Mouse (Mus musculus) T-helper 2 cell (primary cell): ENCODE measurements around the gene Kdm6a.

Experiments
- in situ Hi-C: fragments of 300-600 bp; cut with MboI, MseI; formaldehyde crosslinking; loops from one replicate; pipeline ENCODE4 v1.15.1; 2025; ENCODE audit warnings: high pct_unique_total_duplicates

Gene Kdm6a

GRCm38 (mm10) chrX:18162192-18162857 is at the start of gene Kdm6a:
Gene Kdm6a, plus strand, starts transcription at chrX:18162575.
- in situ Hi-C loops = loop anchor here (10.0 kb wide), 1 partner anchor 92 kb away; no protein-coding TSS in a partner anchor

GRCm38 (mm10) chrX:18145557-18145956 is 16.8 kb upstream of the Kdm6a start, which contains the start of gene Dusp21:
Gene Dusp21, plus strand, starts transcription at chrX:18145857.
- in situ Hi-C loops = no loop called here

GRCm38 (mm10) chrX:18160734-18161442 is 1.5 kb upstream of the Kdm6a start:
- in situ Hi-C loops = loop anchor here (10.0 kb wide), 1 partner anchor 94 kb away; no protein-coding TSS in a partner anchor

GRCm38 (mm10) chrX:18161796-18162191 is 581 bp upstream of the Kdm6a start:
- in situ Hi-C loops = loop anchor here (10.0 kb wide), 1 partner anchor 93 kb away; no protein-coding TSS in a partner anchor

GRCm38 (mm10) chrX:18162861-18163731 is 721 bp downstream of the Kdm6a start:
- in situ Hi-C loops = loop anchor here (10.0 kb wide), 1 partner anchor 92 kb away; no protein-coding TSS in a partner anchor

GRCm38 (mm10) chrX:18163917-18164624 is 1.7 kb downstream of the Kdm6a start:
- in situ Hi-C loops = loop anchor here (10.0 kb wide), 1 partner anchor 91 kb away; no protein-coding TSS in a partner anchor

GRCm38 (mm10) chrX:18165121-18165520 is 2.7 kb downstream of the Kdm6a start:
- in situ Hi-C loops = loop anchor here (10.0 kb wide), 1 partner anchor 90 kb away; no protein-coding TSS in a partner anchor

- in situ Hi-C loops = loop anchor here (10.0 kb wide), 1 partner anchor 88 kb away; no protein-coding TSS in a partner anchor
Observed at GRCm38 (mm10) chrX:18166961-18167360, 4.6 kb downstream of the Kdm6a start.

- in situ Hi-C loops = loop anchor here (10.0 kb wide), 1 partner anchor 86 kb away; no protein-coding TSS in a partner anchor
Observed at GRCm38 (mm10) chrX:18168940-18169339, 6.6 kb downstream of the Kdm6a start.

GRCm38 (mm10) chrX:18174831-18175230 is 12.5 kb downstream of the Kdm6a start:
- in situ Hi-C loops = loop anchor here (25.0 kb wide), 1 partner anchor 987 kb away; no protein-coding TSS in a partner anchor

- in situ Hi-C loops = loop anchor here (25.0 kb wide), 1 partner anchor 984 kb away; no protein-coding TSS in a partner anchor
Observed at GRCm38 (mm10) chrX:18177803-18178202, 15.4 kb downstream of the Kdm6a start.

- in situ Hi-C loops = loop anchor here (25.0 kb wide), 1 partner anchor 983 kb away; no protein-coding TSS in a partner anchor
Observed at GRCm38 (mm10) chrX:18179492-18179891, 17.1 kb downstream of the Kdm6a start.

- in situ Hi-C loops = loop anchor here (25.0 kb wide), 1 partner anchor 975 kb away; no protein-coding TSS in a partner anchor
Observed at GRCm38 (mm10) chrX:18187203-18187602, 24.8 kb downstream of the Kdm6a start.

- in situ Hi-C loops = loop anchor here (25.0 kb wide), 1 partner anchor 974 kb away; no protein-coding TSS in a partner anchor
Observed at GRCm38 (mm10) chrX:18188293-18188692, 25.9 kb downstream of the Kdm6a start.

- in situ Hi-C loops = no loop called here
Observed at GRCm38 (mm10) chrX:18239572-18239971, 77.2 kb downstream of the Kdm6a start.

GRCm38 (mm10) chrX:18250621-18251020 is 88.2 kb downstream of the Kdm6a start:
- in situ Hi-C loops = loop anchor here (10.0 kb wide), 1 partner anchor 86 kb away; the partner anchor contains the start of gene Kdm6a

GRCm38 (mm10) chrX:18254767-18255166 is 92.4 kb downstream of the Kdm6a start:
- in situ Hi-C loops = loop anchor here (10.0 kb wide), 1 partner anchor 90 kb away; the partner anchor contains the start of gene Kdm6a

GRCm38 (mm10) chrX:18258238-18258809 is 95.9 kb downstream of the Kdm6a start:
- in situ Hi-C loops = loop anchor here (10.0 kb wide), 1 partner anchor 94 kb away; the partner anchor contains the start of gene Kdm6a

- in situ Hi-C loops = no loop called here
Observed at GRCm38 (mm10) chrX:18278561-18278960, 116.2 kb downstream of the Kdm6a start.

- in situ Hi-C loops = no loop called here
Observed at GRCm38 (mm10) chrX:18280134-18280533, 117.8 kb downstream of the Kdm6a start.
